Mouse (Mus musculus) lung, embryonic 14.5 days (tissue): ENCODE measurements around the gene Rps6ka2. TPM values are rescaled to one million over a fixed set of nuclear protein-coding genes. Genes with fewer than 3 reads are reported as not detected.

ENCODE experiments used
- ATAC-seq: fragments of 200-750 bp; cut with Nextera tagmentation; 2 replicates; pipeline ENCODE4 v1.8.0; 2017; ENCODE audit warnings: mild to moderate bottlenecking, moderate TSS enrichment, moderate library complexity; ENCODE audit not compliant: insufficient read depth
- DNase-seq: peaks from one replicate; pipeline ENCODE4 v3.0.0-alpha.2; 2015
- H3K27ac ChIP-seq: fragments of 300-500 bp; sonication (generic); 2 replicates; pipeline ENCODE4 v1.5.1; 2014; ENCODE audit warnings: low read depth, mild to moderate bottlenecking, moderate library complexity
- H3K27me3 ChIP-seq: fragments of 300-500 bp; sonication (generic); 2 replicates; pipeline ENCODE4 v1.6.1; 2014; ENCODE audit warnings: low read length, control low read depth; ENCODE audit not compliant: insufficient read depth
- H3K36me3 ChIP-seq: fragments of 300-500 bp; sonication (generic); 2 replicates; pipeline ENCODE4 v1.6.1; 2014; ENCODE audit warnings: control low read depth; ENCODE audit not compliant: insufficient read depth
- H3K4me1 ChIP-seq: fragments of 300-500 bp; sonication (generic); 2 replicates; pipeline ENCODE4 v1.6.1; 2014; ENCODE audit warnings: antibody characterized with exemption, control low read depth; ENCODE audit not compliant: insufficient read depth
- H3K4me2 ChIP-seq: fragments of 300-500 bp; sonication (generic); 2 replicates; pipeline ENCODE4 v1.6.1; 2014; ENCODE audit warnings: mild to moderate bottlenecking
- H3K4me3 ChIP-seq: fragments of 300-500 bp; sonication (generic); 2 replicates; pipeline ENCODE4 v1.5.1; 2014; ENCODE audit warnings: low read depth, low read length
- H3K9ac ChIP-seq: fragments of 300-500 bp; sonication (generic); 2 replicates; pipeline ENCODE4 v1.6.1; 2014
- H3K9me3 ChIP-seq: fragments of 300-500 bp; sonication (generic); 2 replicates; pipeline ENCODE4 v1.6.1; 2016; ENCODE audit warnings: low read depth, low read length, control low read depth
- CTCF ChIP-seq: IDR thresholded peaks from 2 replicates; pipeline ENCODE4 v1.5.1; 2016; ENCODE audit warnings: antibody characterized with exemption, low read depth
- WGBS: fragments of 180-500 bp; shearing (Covaris S2); extraction: QIAGEN DNeasy Blood & Tissue Kit; methylation state at CpG from one replicate; pipeline ENCODE4 v1.1.7; 2014; 5-methylcytosine and 5-hydroxymethylcytosine counted together
- polyA plus RNA-seq: library from polyadenylated mRNA; unstranded; fragments of >200 nt; fragmentation: Nextera tagmentation; extraction: Ambion mirVana; gene quantifications from 2 replicates; pipeline ENCODE4 v1.2.1, GENCODE M21; 2014

Gene Rps6ka2
- polyA plus RNA-seq, 1 experiment from 2014 or later = 16.9 TPM

- Histone ChIP-seq H3K27ac (no peak overlapping the region), H3K9me3 (no peaks in the 10 kb centered on the region), H3K27me3 (no peaks in the 10 kb centered on the region), H3K36me3 (no peaks in the 10 kb centered on the region), H3K4me3 (no peak overlapping the region), H3K4me2 (no peak overlapping the region), H3K9ac (no peak overlapping the region), H3K4me1 (no peaks in the 10 kb centered on the region)
- DNase-seq (no peak), ATAC-seq (no peak)
- no peak for TF ChIP-seq CTCF
- WGBS = 56% methylated on average over 11 of the region's 11 CpGs
Measured at GRCm38 (mm10) chr17:7210648-7211047, 40.7 kb downstream of the Rps6ka2 start.

- ATAC-seq = no peak
- DNase-seq = no peak
- no peaks in the 10 kb centered on the region for H3K36me3 ChIP-seq
- H3K4me2 ChIP-seq = no peak overlapping the region
- no peaks in the 10 kb centered on the region for H3K27me3 ChIP-seq
- H3K9ac ChIP-seq = no peak overlapping the region
- H3K4me1 ChIP-seq = no peaks in the 10 kb centered on the region
- H3K27ac ChIP-seq = no peak overlapping the region
- H3K9me3 ChIP-seq = no peaks in the 10 kb centered on the region
- WGBS = 57% methylated on average over 4 of the region's 4 CpGs
- no peak for TF ChIP-seq CTCF
- H3K4me3 ChIP-seq = no peak overlapping the region
Measured at GRCm38 (mm10) chr17:7211893-7212292, 42.0 kb downstream of the Rps6ka2 start.

GRCm38 (mm10) chr17:7213214-7213613 lies 43.3 kb downstream of the Rps6ka2 start:
- WGBS = 70% methylated on average over 2 of the region's 2 CpGs
- ATAC-seq = no peak
- H3K36me3 ChIP-seq = no peaks in the 10 kb centered on the region

GRCm38 (mm10) chr17:7214061-7214460 lies 44.1 kb downstream of the Rps6ka2 start:
- H3K27ac ChIP-seq = no peak overlapping the region
- ATAC-seq (no peak), DNase-seq (no peak)
- H3K9me3 ChIP-seq = no peaks in the 10 kb centered on the region
- no peak overlapping the region for H3K4me2 ChIP-seq
- no peaks in the 10 kb centered on the region for H3K4me1 ChIP-seq
- no peak for TF ChIP-seq CTCF
- WGBS = 87% methylated on average over 3 of the region's 3 CpGs
- H3K9ac ChIP-seq = no peak overlapping the region
- no peak overlapping the region for H3K4me3 ChIP-seq
- H3K36me3 ChIP-seq = no peaks in the 10 kb centered on the region
- H3K27me3 ChIP-seq = no peaks in the 10 kb centered on the region

More at GRCm38 (mm10) chr17:7213214-7213613, 43.3 kb downstream of the Rps6ka2 start:
- Histone ChIP-seq H3K4me1 (no peaks in the 10 kb centered on the region), H3K4me3 (no peak overlapping the region), H3K9me3 (no peaks in the 10 kb centered on the region), H3K9ac (no peak overlapping the region), H3K27me3 (no peaks in the 10 kb centered on the region), H3K27ac (no peak overlapping the region), H3K4me2 (no peak overlapping the region)
- no peak for TF ChIP-seq CTCF
- no peak for DNase-seq

- ATAC-seq (no peak), DNase-seq (peak; percentile 27)
- H3K4me1 ChIP-seq = no peaks in the 10 kb centered on the region
- H3K27me3 ChIP-seq = no peaks in the 10 kb centered on the region
- TF ChIP-seq CTCF = no peak
- no peak overlapping the region for H3K4me2 ChIP-seq
- no peaks in the 10 kb centered on the region for H3K36me3 ChIP-seq
- no peak overlapping the region for H3K27ac ChIP-seq
- 70% methylated on average over 11 of the region's 11 CpGs for WGBS
- H3K9me3 ChIP-seq = no peaks in the 10 kb centered on the region
- H3K4me3 ChIP-seq = no peak overlapping the region
- H3K9ac ChIP-seq = no peak overlapping the region
Measured at GRCm38 (mm10) chr17:7217791-7218329, 47.9 kb downstream of the Rps6ka2 start.

- no peak overlapping the region for H3K9ac ChIP-seq
- H3K4me2 ChIP-seq = no peak overlapping the region
- no peak overlapping the region for H3K4me3 ChIP-seq
- no peak for TF ChIP-seq CTCF
- H3K27me3 ChIP-seq = no peaks in the 10 kb centered on the region
- H3K36me3 ChIP-seq = no peaks in the 10 kb centered on the region
- H3K4me1 ChIP-seq = no peaks in the 10 kb centered on the region
- no peaks in the 10 kb centered on the region for H3K9me3 ChIP-seq
- DNase-seq (no peak), ATAC-seq (no peak)
- WGBS = 82% methylated on average over 9 of the region's 9 CpGs
- H3K27ac ChIP-seq = no peak overlapping the region
Measured at GRCm38 (mm10) chr17:7218396-7218795, 48.5 kb downstream of the Rps6ka2 start.

- peak; percentile 24; the same call in 1 of the 2 replicates for ATAC-seq
- Histone ChIP-seq H3K36me3 (no peaks in the 10 kb centered on the region), H3K27ac (no peak overlapping the region), H3K9me3 (no peaks in the 10 kb centered on the region), H3K9ac (no peak overlapping the region), H3K4me2 (no peak overlapping the region), H3K27me3 (no peaks in the 10 kb centered on the region), H3K4me3 (no peak overlapping the region), H3K4me1 (no peaks in the 10 kb centered on the region)
- 27% methylated on average over 11 of the region's 11 CpGs for WGBS
- no peak for TF ChIP-seq CTCF
- peak; percentile 76 for DNase-seq
Measured at GRCm38 (mm10) chr17:7219044-7219718, 49.3 kb downstream of the Rps6ka2 start.
